Mouse (Mus musculus) spleen, postnatal 10 days (tissue): ENCODE measurements around the gene Rasl12.

Experiments used
- DNase-seq, 2 experiments: peaks; one replicate each; pipeline ENCODE4 v3.0.0; 2021 to 2022; ENCODE audit warnings: low spot score in 2 of 2

Gene Rasl12

GRCm38 (mm10) chr9:65392638-65393364, 5.5 kb upstream of the Rasl12 start:
- peak; percentile 36 to 79 for DNase-seq

- DNase-seq = no peak
Measured at GRCm38 (mm10) chr9:65393606-65394005, 4.7 kb upstream of the Rasl12 start.

GRCm38 (mm10) chr9:65394360-65394759, 3.9 kb upstream of the Rasl12 start:
- no peak for DNase-seq

- no peak for DNase-seq
Measured at GRCm38 (mm10) chr9:65399934-65400333, 1.6 kb downstream of the Rasl12 start.

- peak in 1 of 2 experiments; percentile 32 for DNase-seq
Measured at GRCm38 (mm10) chr9:65404331-65405183, 6.3 kb downstream of the Rasl12 start.

- no peak for DNase-seq
Measured at GRCm38 (mm10) chr9:65405184-65405449, 6.8 kb downstream of the Rasl12 start.

- no peak for DNase-seq
Measured at GRCm38 (mm10) chr9:65407327-65407726, 9.0 kb downstream of the Rasl12 start.

GRCm38 (mm10) chr9:65407861-65408260, 9.6 kb downstream of the Rasl12 start:
- DNase-seq = no peak

GRCm38 (mm10) chr9:65408871-65409295, 10.6 kb downstream of the Rasl12 start:
- no peak for DNase-seq

- DNase-seq = no peak
Measured at GRCm38 (mm10) chr9:65410378-65410777, 12.1 kb downstream of the Rasl12 start.

GRCm38 (mm10) chr9:65411326-65411725, 13.0 kb downstream of the Rasl12 start:
- DNase-seq = no peak

GRCm38 (mm10) chr9:65417738-65418137, 19.4 kb downstream of the Rasl12 start:
- DNase-seq = no peak

GRCm38 (mm10) chr9:65419633-65420032, 21.3 kb downstream of the Rasl12 start:
- DNase-seq = no peak

- no peak for DNase-seq
Measured at GRCm38 (mm10) chr9:65422760-65423501, 24.6 kb downstream of the Rasl12 start, which contains the start of gene Slc51b. Slc51b (minus strand) TSS chr9:65422955.

GRCm38 (mm10) chr9:65424393-65424792, 26.1 kb downstream of the Rasl12 start:
- no peak for DNase-seq

GRCm38 (mm10) chr9:65427511-65427910, 29.2 kb downstream of the Rasl12 start:
- no peak for DNase-seq

GRCm38 (mm10) chr9:65428003-65428402, 29.7 kb downstream of the Rasl12 start:
- no peak for DNase-seq

- DNase-seq = no peak
Measured at GRCm38 (mm10) chr9:65430401-65430800, 32.1 kb downstream of the Rasl12 start.

- DNase-seq = no peak
Measured at GRCm38 (mm10) chr9:65430921-65431320, 32.6 kb downstream of the Rasl12 start.

GRCm38 (mm10) chr9:65432236-65432635, 33.9 kb downstream of the Rasl12 start:
- DNase-seq = peak; percentile 75 to 83

GRCm38 (mm10) chr9:65434140-65434539, 35.8 kb downstream of the Rasl12 start:
- DNase-seq = peak; percentile 71 to 83

- DNase-seq = no peak
Measured at GRCm38 (mm10) chr9:65435211-65435610, 36.9 kb downstream of the Rasl12 start.
